Mouse (Mus musculus): ENCODE measurements at regions not wholly inside any gene's neighbourhood (a gene's known extent, or its start where the extent isn't known, plus 50 kb on each side); places are given as distances from the start of the nearest gene placed in this dataset.

DNA sequence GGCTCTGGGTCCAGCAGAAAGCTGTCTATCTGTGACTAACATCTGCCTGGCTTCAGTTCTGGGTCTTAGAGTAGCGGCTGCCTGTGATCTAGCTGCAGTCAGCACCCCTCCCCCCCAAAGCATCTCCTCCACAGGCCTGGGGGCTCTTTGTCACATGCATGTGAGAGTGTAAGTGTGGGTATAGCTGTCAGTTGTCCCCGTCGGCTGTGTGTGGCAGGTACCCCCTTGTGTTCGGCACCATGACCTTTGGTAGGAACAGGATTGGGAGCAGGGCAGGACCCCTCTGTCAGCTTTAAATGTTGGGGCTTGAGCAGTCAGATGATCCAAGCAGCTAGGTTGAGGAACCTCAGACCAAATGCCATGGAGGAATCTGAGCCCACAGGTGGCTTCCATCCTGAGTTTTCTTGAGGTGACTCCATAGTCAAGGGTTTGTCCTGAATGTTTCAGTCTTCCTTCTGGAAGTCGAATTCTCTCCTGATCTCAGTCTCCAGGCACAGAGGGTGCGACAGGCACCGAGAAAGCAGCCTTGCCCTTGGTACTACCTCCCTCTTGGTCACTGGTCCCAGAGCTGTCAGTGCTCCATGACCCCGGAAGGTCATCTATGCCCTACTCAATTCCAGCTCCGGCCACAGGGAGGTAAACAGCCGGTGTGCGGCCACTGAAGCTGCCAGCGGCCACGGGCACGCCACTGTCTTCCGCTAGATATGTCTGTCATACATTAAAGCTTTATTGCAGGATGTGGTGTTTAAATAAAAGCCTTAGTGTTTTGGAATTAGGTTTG, 55.9 kb upstream of the Gata5 start:
- Histone ChIP-seq H3K9ac (ENCODE audit: low read depth, low read length) (no peak overlapping the region), H3K4me1 (ENCODE audit: control insufficient read depth, insufficient read depth, low read length) (peaks cover 6% of the 10 kb centered on the region), H3K9me3 (replicated peaks; ENCODE audit: control insufficient read depth, low read length, poor library complexity, severe bottlenecking) (no peaks in the 10 kb centered on the region), H3K27ac (ENCODE audit: low read length) (no peak overlapping the region), H3K4me2 (ENCODE audit: low read length) (no peak overlapping the region), H3K36me3 (ENCODE audit: control insufficient read depth, insufficient read depth, low read length) (no peaks in the 10 kb centered on the region), H3K4me3 (ENCODE audit: low read depth, low read length) (no peak overlapping the region), H3K27me3 (ENCODE audit: control insufficient read depth, insufficient read depth, low read depth, low read length) (peaks cover 19% of the 10 kb centered on the region)
- WGBS = 86% methylated on average over 15 of the region's 15 CpGs
- no peak for ATAC-seq

DNA sequence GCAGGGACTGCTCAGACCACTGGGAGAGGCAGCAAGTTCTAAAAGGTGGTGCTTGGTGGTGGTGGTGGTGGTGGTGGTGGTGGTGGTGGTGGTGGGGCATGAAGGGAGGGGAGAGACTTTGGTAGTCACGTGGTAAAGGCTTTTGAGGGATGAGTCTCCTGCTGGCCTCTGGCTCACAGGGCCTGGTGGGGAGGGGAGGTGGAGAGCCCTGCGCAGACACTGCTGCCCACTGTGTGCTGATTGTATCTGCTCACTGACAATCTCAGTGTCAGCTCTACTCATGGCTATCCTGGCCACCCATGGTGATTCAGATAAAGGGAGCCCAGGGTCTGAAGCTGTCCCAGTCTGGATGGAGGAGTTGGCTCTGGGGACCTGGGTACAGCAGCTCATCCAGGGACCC, 55.0 kb upstream of the Gata5 start:
- Histone ChIP-seq H3K27ac (ENCODE audit: low read length) (no peak overlapping the region), H3K4me2 (ENCODE audit: low read length) (no peak overlapping the region), H3K9ac (ENCODE audit: low read depth, low read length) (no peak overlapping the region), H3K36me3 (ENCODE audit: control insufficient read depth, insufficient read depth, low read length) (no peaks in the 10 kb centered on the region), H3K4me1 (ENCODE audit: control insufficient read depth, insufficient read depth, low read length) (peaks cover 9% of the 10 kb centered on the region), H3K27me3 (ENCODE audit: control insufficient read depth, insufficient read depth, low read depth, low read length) (peaks cover 26% of the 10 kb centered on the region), H3K9me3 (replicated peaks; ENCODE audit: control insufficient read depth, low read length, poor library complexity, severe bottlenecking) (no peaks in the 10 kb centered on the region), H3K4me3 (ENCODE audit: low read depth, low read length) (no peak overlapping the region)
- 50% methylated on average over 2 of the region's 2 CpGs for WGBS
- ATAC-seq = no peak

DNA sequence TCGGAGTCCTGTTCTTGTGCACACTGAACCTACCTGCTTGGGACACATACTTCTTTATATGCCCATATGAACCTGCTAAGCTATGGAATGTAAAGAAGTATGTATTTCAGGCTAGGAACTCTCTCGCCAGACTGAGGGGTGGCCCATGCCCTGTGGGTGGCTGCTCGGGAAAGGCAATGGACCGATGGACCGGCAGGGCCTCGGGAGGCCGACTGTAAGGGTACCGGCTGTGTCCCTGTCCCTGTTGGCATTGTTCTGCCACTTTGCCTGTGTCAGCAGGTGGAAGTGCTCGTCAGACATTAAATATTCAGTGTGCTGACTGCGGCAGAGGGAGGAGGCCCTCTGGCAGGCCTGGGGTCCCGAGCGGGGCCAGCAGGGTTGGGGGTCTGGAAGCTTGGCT, 54.5 kb upstream of the Gata5 start:
- Histone ChIP-seq H3K9me3 (replicated peaks; ENCODE audit: control insufficient read depth, low read length, poor library complexity, severe bottlenecking) (no peaks in the 10 kb centered on the region), H3K4me3 (ENCODE audit: low read depth, low read length) (no peak overlapping the region), H3K36me3 (ENCODE audit: control insufficient read depth, insufficient read depth, low read length) (no peaks in the 10 kb centered on the region), H3K27me3 (ENCODE audit: control insufficient read depth, insufficient read depth, low read depth, low read length) (peaks cover 30% of the 10 kb centered on the region), H3K27ac (ENCODE audit: low read length) (no peak overlapping the region), H3K4me1 (ENCODE audit: control insufficient read depth, insufficient read depth, low read length) (peaks cover 9% of the 10 kb centered on the region), H3K9ac (ENCODE audit: low read depth, low read length) (no peak overlapping the region), H3K4me2 (ENCODE audit: low read length) (no peak overlapping the region)
- no peak for ATAC-seq
- WGBS = 42% methylated on average over 12 of the region's 12 CpGs

DNA sequence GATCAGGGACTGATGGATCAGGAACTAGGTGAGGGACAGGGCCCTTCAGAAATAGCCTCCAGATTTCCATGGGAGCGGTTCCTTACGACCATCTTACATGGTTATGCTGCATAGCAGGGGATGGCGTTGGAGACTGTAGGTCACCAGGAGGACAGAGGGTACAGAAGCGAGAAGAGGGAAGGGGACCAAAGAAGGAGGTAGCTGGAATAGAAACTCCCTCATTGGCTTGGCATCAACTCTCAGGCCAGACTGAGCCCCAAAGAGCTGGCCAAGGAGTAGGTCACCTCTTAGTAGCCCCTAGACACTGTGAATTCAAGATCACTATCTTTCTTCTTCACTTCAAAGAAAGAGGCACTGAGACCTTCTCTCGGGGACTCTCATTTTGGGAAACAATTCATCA, 53.6 kb upstream of the Gata5 start:
- no peak overlapping the region for H3K27ac ChIP-seq (ENCODE audit: low read length)
- no peaks in the 10 kb centered on the region for H3K9me3 ChIP-seq (replicated peaks; ENCODE audit: control insufficient read depth, low read length, poor library complexity, severe bottlenecking)
- H3K4me3 ChIP-seq (ENCODE audit: low read depth, low read length) = no peak overlapping the region
- peaks cover 30% of the 10 kb centered on the region for H3K27me3 ChIP-seq (ENCODE audit: control insufficient read depth, insufficient read depth, low read depth, low read length)
- WGBS = 86% methylated on average over 5 of the region's 5 CpGs
- no peak overlapping the region for H3K4me2 ChIP-seq (ENCODE audit: low read length)
- H3K9ac ChIP-seq (ENCODE audit: low read depth, low read length) = no peak overlapping the region
- ATAC-seq = no peak
- no peaks in the 10 kb centered on the region for H3K36me3 ChIP-seq (ENCODE audit: control insufficient read depth, insufficient read depth, low read length)
- peaks cover 9% of the 10 kb centered on the region for H3K4me1 ChIP-seq (ENCODE audit: control insufficient read depth, insufficient read depth, low read length)

DNA sequence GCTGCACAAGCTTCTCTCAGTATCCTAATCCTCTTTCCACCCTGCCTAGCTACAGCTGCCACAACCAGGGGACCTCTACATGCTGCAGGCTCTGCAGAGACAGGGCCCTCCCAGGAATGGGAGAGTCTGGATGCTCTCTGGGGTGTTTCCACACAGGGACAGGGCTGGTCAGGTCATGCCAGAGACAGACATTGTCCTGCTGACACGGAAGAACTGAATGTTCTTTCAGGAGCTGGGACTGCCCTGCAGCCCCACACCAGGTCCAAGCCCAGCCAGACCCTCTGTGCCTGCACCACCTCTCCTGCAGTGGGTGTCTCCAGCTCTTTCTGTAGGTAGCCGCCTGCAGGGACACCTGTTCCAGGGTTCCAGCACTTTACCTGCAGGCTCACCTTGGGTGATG, 52.8 kb upstream of the Gata5 start:
- H3K36me3 ChIP-seq (ENCODE audit: control insufficient read depth, insufficient read depth, low read length) = no peaks in the 10 kb centered on the region
- no peak overlapping the region for H3K4me3 ChIP-seq (ENCODE audit: low read depth, low read length)
- 45% methylated on average over 2 of the region's 2 CpGs for WGBS
- ATAC-seq = no peak
- no peaks in the 10 kb centered on the region for H3K9me3 ChIP-seq (replicated peaks; ENCODE audit: control insufficient read depth, low read length, poor library complexity, severe bottlenecking)
- H3K9ac ChIP-seq (ENCODE audit: low read depth, low read length) = no peak overlapping the region
- no peak overlapping the region for H3K27ac ChIP-seq (ENCODE audit: low read length)
- H3K4me2 ChIP-seq (ENCODE audit: low read length) = no peak overlapping the region
- H3K27me3 ChIP-seq (ENCODE audit: control insufficient read depth, insufficient read depth, low read depth, low read length) = peaks cover 30% of the 10 kb centered on the region
- H3K4me1 ChIP-seq (ENCODE audit: control insufficient read depth, insufficient read depth, low read length) = peaks cover 9% of the 10 kb centered on the region

DNA sequence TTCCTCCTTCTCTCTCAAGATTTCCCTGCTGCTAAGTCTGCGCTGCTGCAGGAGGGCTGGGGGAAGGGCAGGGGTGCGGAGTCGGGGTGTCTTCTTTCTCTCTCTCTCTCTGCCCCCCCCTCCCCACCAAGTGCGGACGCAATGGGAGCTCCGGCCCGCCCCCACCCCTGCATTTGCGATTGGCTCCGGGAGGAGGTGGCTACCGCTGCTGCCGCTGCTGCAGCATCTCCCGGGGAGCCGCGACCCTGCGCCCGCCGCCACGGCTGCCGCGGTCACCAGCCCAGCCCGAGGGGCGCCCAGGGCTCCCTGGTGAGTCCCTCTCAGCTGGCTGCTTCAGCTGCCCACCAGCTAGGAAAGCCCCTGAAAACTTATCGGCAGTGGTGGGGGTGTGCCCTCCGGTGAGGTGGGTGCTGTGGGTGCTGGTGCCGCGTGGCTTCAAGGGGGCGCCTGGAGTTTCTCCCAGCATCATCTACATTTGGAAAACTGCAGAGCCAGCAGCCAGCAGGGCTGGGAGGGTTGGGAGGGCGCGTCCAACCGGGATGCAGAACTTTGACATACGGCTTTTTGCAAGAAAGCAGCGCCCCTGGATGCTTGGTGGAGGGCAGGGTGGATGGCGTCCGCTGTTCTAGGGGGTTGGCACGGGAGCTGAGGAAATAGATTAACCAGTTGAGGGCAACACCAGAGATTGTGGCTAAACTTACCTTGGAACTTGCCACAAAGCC, 51.6 kb upstream of the Gata5 start:
- Histone ChIP-seq H3K9ac (ENCODE audit: low read depth, low read length) (peak overlapping the region; percentile 63), H3K27ac (ENCODE audit: low read length) (no peak overlapping the region), H3K9me3 (replicated peaks; ENCODE audit: control insufficient read depth, low read length, poor library complexity, severe bottlenecking) (no peaks in the 10 kb centered on the region), H3K36me3 (ENCODE audit: control insufficient read depth, insufficient read depth, low read length) (no peaks in the 10 kb centered on the region), H3K4me1 (ENCODE audit: control insufficient read depth, insufficient read depth, low read length) (peaks cover 9% of the 10 kb centered on the region), H3K27me3 (ENCODE audit: control insufficient read depth, insufficient read depth, low read depth, low read length) (peaks cover 30% of the 10 kb centered on the region), H3K4me2 (ENCODE audit: low read length) (peak overlapping the region; percentile 99), H3K4me3 (ENCODE audit: low read depth, low read length) (peak overlapping the region; percentile 56)
- WGBS = under 1% methylated on average over 23 of the region's 35 CpGs
- peak; percentile 43; the same call in 1 of the 2 replicates for ATAC-seq

DNA sequence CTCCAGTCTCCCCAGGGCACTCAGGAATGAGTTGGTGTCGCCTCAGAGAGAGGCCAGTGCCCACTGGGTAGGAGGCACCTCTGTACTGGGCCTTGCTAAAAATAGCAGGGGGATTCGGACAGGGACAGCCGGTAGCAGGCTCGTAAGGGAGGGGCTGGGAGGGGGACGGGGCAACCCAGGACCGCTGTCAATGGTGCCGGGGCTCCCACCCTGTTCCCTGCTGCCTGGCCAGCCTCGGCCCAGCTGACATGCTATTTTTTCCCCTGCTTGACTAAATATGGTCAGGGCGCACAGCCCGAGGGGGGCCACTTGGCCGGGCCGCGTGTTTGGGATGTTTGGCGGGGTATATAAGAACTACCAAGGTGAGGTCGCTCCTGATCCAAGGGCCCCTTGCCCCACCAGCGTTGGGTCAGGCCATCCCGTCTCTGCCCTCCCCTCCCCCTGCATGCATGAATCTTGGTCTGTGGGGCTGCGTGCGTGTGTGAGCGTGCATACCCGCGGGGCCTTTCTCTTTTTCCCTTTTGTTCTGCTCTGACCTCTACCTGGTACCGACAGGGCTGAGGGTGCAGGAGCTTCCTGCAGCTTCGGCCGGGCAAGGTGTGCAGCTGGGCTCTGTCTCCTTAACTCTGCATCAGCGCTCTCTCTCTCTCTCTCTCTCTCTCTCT, 50.9 kb upstream of the Gata5 start:
- ATAC-seq = peak; percentile 50
- no peak overlapping the region for H3K27ac ChIP-seq (ENCODE audit: low read length)
- H3K4me2 ChIP-seq (ENCODE audit: low read length) = peak overlapping the region; percentile 99
- H3K36me3 ChIP-seq (ENCODE audit: control insufficient read depth, insufficient read depth, low read length) = no peaks in the 10 kb centered on the region
- H3K27me3 ChIP-seq (ENCODE audit: control insufficient read depth, insufficient read depth, low read depth, low read length) = peaks cover 30% of the 10 kb centered on the region
- H3K4me1 ChIP-seq (ENCODE audit: control insufficient read depth, insufficient read depth, low read length) = peaks cover 9% of the 10 kb centered on the region
- no peaks in the 10 kb centered on the region for H3K9me3 ChIP-seq (replicated peaks; ENCODE audit: control insufficient read depth, low read length, poor library complexity, severe bottlenecking)
- peak overlapping the region; percentile 57 for H3K9ac ChIP-seq (ENCODE audit: low read depth, low read length)
- 4% methylated on average over 26 of the region's 26 CpGs for WGBS
- peak overlapping the region; percentile 56 for H3K4me3 ChIP-seq (ENCODE audit: low read depth, low read length)
